Mouse (Mus musculus) cerebellum, postnatal 36 days (tissue): Measurements from ENCODE around the gene Dspp.

Experiments used
- DNase-seq, 2 experiments: peaks; one replicate each; pipeline ENCODE4 v3.0.0; 2021 to 2022; ENCODE audit warnings: mixed read lengths in 2 of 2

Gene Dspp

DNA sequence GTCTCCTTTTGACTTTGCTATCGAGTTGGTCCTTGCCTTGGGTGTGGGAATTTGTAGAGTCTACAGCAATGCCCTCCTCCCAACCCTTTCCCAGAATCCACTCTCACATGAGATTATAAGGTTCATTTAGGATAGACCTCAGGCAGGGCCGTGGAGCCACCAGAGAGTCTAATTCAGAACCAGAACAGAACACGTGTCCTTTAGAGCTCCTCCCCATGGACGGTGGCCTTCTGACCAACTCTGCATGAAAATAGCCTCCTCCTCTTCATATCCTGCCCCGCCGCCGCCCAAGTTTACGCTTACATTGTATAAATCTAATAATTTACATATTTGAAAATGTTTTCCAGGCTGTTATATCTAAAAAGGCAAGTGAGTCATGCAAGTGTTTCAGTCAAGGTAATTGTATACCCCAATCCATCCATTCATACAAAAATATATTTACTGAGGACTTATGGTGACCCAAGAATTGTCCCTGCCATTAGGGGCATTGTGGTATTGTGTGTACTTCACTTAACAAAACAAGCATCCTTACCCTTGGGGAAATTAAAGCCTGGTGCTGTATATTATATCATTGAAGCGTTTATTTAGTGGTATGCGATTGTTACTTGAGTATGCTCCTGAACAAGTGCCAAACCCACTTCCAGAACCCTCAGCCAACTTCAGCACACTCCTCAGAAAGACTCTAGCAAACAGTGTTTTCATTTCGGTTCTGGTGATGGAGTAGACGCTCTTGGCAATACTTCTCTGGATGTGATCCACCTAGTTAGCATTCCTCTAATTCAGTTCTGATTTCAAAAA, 30.8 kb downstream of the Dspp start:
- no peak for DNase-seq

- no peak for DNase-seq
These were observed 31.8 kb downstream of the Dspp start, which contains the start of gene Dmp1 for GRCm38 (mm10) chr5:104202351-104202750. Gene Dmp1, plus strand, starts transcription at chr5:104202613.

DNA sequence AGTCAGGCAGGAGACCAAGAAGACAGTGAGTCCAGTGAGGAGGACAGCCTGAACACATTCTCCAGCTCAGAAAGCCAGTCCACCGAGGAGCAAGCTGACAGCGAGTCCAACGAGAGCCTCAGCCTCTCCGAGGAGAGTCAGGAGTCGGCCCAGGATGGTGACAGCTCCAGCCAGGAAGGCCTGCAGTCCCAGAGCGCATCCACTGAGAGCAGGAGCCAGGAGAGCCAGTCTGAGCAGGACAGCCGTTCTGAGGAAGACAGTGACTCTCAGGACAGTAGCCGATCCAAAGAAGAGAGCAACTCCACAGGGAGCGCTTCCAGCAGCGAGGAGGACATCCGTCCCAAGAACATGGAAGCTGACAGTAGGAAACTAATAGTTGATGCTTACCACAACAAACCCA, 42.0 kb downstream of the Dspp start:
- no peak for DNase-seq

DNA sequence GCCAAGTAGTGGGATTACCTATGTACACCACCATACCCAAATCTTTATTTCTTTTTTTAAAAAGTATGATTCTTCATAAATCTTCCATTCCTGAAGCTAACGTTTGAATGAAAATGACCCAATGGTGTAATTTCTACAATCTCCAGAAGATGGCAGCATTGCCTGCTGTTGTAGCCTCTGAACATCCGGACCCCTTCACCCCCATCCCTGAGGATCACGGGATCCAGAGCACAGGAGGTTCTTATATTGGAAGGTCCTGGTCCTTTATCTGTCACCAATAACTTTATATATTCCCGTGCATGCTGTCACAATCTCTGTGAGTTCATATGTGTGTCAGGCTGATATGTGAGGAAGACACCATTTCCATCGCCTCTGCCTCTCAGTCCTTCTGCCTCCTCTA, 48.4 kb downstream of the Dspp start:
- peak in 1 of 2 experiments; percentile 12 for DNase-seq

- no peak for DNase-seq
These were observed 53.8 kb downstream of the Dspp start for GRCm38 (mm10) chr5:104224299-104224698.

DNA sequence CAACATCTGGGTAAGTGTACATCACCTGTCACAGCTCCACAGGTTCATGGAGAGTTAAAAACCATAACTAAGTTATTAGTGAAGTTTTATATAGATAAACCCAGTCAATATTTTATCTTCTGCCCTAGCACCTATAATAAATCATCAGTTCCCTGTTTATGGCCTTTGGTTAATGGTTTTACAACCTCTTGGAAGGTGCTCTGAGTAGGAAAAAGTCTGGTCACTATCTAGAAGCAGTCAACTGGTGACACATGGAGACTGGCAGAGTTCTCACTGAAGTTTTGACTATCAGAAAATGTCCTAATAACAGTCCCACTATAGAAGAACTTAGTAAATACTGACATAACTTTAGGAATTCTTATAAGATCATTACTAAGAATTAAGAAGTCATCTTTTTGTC, 54.2 kb downstream of the Dspp start:
- DNase-seq = no peak

- DNase-seq = no peak
These were observed 58.0 kb downstream of the Dspp start for GRCm38 (mm10) chr5:104228497-104228896.
